Mouse (Mus musculus) right cerebral cortex, adult 2 months (tissue): ENCODE data around the gene Ndufa13.
A peak's percentile ranks its signal among the peaks of the same experiment; 100 is the strongest.

Experiments
- DNase-seq, 2 experiments: peaks; one replicate each; pipeline ENCODE4 v3.0.0; 2021 to 2022; ENCODE audit warnings: low spot score in 2 of 2

Ndufa13 gene

GRCm38 (mm10) chr8:69907106-69907505 lies 4.7 kb upstream of the Ndufa13 start:
- no peak for DNase-seq

DNA sequence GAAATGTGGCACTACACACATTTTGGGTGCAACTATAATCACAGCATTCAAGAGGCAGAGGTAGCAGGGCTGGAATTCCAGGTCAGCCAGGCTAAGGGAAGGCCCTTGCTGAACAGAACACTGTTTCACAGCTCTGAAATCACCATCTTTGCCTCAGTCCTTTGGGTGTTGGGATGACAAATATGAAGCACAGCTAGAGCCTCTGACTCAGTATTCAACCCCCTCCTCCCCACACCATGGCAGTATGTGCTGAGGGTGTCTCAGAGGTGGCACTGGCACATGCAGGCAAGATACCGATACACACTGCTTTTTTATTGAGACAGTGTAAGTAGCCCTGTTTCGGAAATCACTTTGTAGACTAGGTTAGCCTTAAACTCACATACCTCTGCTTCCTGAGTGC lies 3.9 kb upstream of the Ndufa13 start:
- no peak for DNase-seq

GRCm38 (mm10) chr8:69904096-69904495 lies 1.7 kb upstream of the Ndufa13 start:
- DNase-seq: no peak

GRCm38 (mm10) chr8:69903063-69903542 lies 745 bp upstream of the Ndufa13 start:
- peak; percentile 99 for DNase-seq

DNA sequence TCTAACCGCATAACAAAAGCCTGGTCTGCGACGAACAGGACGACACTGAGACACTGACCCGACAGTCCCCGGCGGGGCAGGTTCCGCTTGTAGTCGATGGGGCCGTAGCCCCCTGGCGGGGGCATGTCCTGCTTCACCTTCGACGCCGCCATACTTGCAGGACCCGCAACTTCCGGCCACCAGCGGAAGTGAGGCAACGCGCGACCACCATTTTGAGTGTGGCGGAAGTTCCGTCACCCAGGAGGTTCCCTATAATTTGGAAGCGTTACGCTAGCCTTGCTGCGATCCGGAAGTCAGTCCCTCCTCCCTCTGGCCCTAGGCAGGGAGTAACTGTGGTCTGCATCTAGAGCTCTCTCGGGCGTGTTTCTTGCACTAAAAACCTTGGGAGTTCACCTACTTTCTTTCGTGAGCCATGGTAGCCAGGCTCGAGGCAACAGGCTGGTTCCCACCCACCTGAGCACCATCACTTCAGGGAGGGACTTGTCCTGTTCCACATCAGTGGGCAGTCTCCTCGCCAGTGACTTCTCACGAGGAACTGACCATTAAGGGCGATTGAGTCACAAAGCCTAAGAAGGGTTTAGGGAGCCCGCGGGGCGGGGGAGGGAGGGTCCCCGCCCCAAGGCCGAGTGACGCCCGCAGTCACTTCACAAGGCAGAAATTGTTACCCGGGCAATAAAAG lies 735 bp downstream of the Ndufa13 start:
- DNase-seq: peak; percentile 98

- no peak for DNase-seq
Observed at GRCm38 (mm10) chr8:69900895-69901451, 1.4 kb downstream of the Ndufa13 start.

- no peak for DNase-seq
Observed at GRCm38 (mm10) chr8:69899876-69900275, 2.5 kb downstream of the Ndufa13 start.

- DNase-seq: no peak
Observed at GRCm38 (mm10) chr8:69897857-69898256, 4.5 kb downstream of the Ndufa13 start.

DNA sequence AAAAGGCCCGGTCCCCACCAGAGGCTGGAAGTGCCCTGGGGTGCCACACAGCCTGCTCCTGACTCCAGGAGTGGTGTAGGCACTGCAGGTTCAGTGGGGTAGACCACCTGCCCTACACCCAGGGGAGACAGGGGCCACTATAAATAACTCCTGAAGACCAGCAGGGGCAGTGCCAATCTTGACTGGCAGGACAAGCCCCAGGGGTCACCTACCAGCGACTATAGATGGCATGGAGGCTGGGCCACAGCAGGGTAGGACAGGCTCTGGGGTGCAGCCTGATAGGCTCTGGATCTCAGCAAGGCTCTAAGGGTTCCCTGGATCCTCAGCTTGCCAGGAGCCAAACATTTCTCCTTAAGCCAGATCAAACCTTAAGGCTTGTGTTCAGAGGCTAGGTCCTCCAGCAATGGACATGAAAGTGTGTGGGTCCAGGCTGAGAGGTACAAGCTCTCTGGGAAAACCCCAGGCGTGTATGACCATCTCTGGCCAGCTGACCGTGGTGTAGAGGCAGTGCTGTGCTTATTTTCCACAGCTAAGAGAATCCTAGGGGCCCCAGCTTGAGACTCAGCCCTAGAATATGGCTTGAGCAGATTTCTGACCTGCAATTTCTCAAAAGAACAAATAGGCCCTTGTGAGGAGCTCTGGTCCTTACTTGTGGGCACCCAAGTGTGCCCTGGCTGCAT lies 6.4 kb downstream of the Ndufa13 start:
- DNase-seq: no peak

- no peak for DNase-seq
Observed at GRCm38 (mm10) chr8:69894836-69895332, 7.5 kb downstream of the Ndufa13 start.

DNA sequence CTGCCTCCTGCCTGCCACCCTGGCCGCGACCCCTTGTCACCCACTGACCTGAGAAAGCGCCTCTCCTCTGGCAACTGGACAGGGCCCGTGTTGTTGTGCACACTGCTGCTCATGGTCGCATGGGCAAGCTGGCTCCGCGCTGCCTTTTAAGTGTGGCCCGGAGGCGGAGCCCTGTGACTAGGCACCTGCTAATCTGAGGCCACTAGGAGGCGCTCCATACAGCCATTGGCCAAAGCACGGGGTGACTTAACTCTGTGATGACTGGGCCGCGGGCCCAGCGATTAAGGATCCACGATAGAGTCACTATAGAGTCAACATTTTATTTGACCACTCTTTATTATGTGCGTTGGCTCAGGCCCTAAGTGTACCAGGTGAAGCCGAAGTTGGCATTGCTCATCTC lies 8.5 kb downstream of the Ndufa13 start:
- DNase-seq: peak in 1 of 2 experiments; percentile 54

- peak; percentile 74 to 79 for DNase-seq
Observed at GRCm38 (mm10) chr8:69890813-69891241, 11.5 kb downstream of the Ndufa13 start.

DNA sequence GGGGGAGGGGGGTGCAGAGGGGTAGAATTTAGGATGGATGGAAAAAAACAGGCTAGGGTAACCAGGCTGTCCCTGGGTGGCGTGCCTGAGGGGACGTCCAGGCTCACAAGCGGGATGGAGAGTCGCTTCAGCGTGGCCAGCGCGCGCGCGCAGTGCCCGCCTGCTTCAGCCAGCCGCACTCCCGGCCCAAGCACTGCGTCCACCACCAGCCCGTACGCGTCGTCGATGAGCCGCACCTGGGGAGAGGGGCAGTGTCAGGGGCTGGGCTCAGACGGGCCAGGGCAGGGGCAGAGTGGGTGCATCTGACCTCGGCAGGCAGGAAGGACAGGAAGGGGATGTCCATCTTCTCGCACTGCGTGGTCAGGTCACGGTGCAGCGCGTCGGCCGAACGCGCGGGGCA lies 13.5 kb downstream of the Ndufa13 start:
- DNase-seq: no peak

DNA sequence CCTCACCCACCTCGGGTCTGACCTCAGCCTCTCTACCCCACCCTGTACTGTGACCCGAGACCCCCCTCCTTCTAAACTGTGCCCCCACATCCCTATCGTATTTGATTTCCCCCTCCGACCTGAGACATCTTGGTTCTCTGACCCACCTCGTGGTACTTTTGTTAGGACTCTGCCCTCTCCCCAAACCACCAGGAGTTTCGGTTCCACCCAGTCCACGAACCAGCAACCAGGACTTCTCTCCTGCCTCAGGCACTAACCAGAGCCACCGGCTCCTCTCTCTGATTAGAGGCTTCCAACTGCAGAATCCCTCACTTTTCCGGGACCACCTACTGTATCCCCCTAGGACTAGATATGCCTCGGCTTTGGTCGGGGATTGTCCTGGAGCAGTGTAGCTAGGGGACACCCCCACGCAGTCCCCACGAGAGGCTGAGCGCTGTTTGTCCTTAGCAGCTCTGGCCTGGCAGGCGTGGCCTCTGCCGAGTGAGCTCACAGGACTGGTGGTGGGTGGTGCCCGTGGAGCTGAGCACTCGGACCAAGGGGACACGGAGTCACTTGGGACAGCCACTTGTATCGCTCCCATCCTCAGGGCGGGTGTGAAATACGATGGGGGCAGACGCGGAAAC lies 14.0 kb downstream of the Ndufa13 start:
- DNase-seq: no peak

DNA sequence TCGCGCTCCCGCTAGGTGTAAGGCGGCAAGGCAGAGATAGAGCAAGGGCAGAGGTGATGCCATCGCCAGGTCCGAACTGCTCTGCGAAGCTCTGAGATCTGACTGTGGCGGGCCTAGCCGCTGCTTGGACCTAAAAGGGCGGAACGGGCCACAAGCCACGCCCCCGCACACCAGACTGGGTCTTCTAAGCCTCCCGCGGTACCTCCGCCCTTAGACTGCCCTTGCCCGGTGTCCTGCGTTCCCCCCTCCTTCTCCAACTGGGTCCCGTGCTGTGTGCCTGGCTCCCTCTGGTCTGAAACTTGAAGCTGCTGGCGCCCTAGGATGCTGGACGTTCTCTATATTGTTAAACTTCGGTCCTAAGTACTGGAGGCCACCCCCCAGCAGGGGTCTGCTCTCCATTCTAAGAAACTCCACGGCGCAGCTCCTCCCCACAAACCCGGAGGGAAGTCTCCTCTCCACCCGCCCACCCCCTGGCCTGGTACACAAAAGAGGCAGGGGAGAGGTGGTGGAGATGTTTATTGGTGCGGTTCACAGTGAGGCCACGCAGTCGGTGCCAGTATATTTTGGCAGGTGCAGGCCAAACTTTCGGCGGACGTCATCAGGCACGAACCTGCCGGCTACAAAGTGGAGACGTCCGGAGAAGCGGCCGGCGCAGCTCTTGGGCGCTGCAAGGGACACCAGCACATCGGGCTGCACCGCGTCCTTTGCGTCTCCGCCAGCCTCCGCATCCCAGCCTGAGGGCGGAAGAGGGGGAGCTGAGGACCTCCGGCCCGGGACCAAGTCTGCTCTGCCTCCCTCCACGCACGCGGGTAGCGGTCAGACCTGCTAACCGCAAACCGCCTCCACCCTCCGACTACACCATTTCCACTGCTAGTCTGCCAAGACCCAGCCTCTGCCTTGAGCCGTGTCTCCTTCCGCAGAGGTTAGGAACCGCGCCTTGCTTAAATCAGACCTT lies 14.8 kb downstream of the Ndufa13 start, which contains the start of gene Cilp2:
Gene Cilp2, minus strand, starts transcription at position 399 of the 955 bp plus-strand sequence.
- DNase-seq: no peak

GRCm38 (mm10) chr8:69884141-69884540 lies 18.2 kb downstream of the Ndufa13 start:
- no peak for DNase-seq

- no peak for DNase-seq
Observed at GRCm38 (mm10) chr8:69882833-69883600, 19.3 kb downstream of the Ndufa13 start.

DNA sequence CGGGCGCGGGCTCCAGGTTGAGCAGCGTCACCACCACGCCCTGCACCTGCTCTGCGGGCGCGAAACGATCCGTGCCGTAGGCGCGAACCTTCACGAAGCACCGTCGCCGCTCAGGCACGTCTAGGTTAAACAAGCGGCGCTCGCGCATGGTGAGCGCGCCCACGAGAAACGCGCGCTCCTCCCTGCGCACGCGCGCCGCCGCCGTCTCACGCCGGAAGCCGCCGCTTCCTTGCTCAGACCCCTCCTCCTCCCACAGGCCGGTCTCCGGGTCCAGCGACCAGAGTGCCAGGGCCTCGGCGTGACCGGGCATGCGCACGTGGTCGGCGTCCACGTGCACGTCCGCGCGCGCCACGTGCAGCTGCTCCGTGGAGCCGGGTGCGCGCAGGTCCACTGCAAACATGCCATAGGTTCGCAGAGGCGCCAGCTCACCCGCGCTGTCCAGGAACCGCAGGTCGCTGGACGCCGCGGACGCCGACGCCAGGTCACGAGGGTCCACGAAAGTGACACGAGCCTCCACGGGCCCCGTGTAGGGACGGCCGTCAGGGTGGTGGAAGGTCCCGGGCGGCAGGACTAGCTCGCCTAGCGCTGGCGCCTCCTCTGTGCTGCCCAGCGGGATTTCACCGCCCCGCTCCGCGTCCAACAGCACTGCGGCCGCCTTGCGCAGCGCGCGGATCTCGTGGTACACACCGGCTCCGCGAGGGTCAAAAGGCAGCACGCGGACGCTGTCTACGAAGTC lies 20.2 kb downstream of the Ndufa13 start:
- DNase-seq: no peak

DNA sequence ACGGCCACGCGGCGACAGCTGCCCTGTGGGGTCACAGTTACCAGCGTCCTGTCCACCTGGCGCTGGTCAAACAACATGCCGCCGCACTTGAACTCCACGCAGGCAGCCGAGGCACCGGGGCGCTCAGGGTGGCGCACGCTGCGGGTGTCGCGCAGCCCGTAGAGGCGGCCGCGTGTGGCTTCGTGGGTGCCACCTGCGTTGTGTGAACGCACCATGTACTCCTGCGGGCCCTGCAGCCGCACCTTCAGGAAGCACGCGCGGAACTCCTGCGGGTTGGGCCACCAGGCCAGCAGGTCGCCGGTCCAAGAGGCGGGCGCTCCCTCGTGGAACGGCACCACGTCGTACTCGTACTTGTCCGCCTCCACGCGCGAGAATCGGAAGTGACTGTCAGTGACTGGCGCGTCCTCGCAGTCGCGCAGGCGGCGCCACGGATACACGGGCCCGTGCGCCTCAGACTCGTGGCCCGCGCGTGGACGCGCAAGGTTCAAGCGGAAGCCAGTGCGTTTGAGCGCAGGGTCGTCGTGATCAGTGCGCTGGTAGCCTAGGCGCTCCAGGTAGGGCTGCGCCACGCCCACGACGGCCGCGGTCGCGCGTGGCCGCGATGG lies 21.0 kb downstream of the Ndufa13 start:
- no peak for DNase-seq
